Mouse (Mus musculus) heart, postnatal 4 days (tissue): ENCODE data around the gene Pcca. TPM values are rescaled to one million over a fixed set of nuclear protein-coding genes. Genes with fewer than 3 reads are reported as not detected.

Source experiments
- DNase-seq: peaks from one replicate; pipeline ENCODE4 v3.0.0; 2021
- total RNA-seq, 2 experiments: library from RNA; stranded (reverse); gene quantifications; 2 replicates each; pipeline ENCODE4 v1.2.3; 2021

Pcca gene
- total RNA-seq, 2 experiments from 2014 or later: 26.3 to 34.9 TPM

DNA sequence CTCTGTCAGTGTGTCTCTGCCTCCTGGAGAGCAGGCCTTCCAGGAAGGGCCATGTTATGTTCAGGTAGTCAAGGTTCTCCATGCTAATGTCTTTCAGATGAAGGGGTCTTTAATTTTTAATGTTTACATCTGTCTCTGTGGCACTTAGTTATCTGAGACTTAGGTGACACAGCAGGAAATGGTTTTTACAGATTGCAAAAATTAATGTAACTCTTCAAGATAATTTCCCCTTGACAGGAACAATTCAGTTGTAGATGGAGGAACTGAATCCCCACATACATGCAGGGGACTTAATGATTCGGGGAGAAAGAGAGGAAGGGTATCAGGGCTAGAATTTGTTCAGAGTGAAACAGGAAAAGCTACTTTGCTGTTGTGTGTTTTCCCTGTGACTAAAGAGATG is 353.2 kb downstream of the Pcca start:
- no peak for DNase-seq

DNA sequence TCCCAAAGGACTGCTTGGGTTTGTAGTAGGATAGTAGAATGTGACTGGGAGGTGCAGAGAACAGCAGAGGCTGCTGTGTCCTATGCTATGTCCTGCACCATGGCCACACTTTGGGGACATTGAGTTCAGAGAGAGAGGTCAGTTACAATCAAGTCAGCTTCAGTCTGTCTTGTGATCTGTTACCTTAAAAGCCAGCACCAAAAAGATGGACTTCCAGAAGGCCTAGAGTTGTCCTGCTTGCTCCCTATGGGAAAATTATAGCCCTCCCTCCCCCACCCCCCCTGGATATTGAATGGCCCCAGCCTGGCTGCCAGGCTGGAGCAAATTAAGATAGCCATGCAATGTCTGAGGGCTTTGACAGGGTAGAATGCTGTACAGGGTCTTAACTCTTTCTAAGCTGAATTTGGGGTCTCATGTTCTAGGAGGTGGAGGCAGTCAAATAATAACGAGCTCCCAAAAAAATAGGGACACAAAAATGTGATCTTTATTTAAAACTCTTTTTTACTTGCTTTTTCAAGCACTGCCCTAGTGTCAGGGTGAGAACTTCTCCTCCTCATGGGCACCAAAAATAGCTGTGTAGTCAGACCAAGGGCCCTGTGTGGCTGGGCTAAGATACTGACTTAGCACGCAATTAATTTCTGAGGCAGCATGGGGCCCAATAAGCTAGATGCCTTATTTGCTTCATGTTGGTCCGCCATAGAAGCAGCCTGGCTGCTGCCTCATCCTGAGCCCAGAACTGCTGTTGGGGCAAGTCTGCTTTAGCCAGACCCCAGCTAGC is 353.8 kb downstream of the Pcca start:
- DNase-seq: no peak

DNA sequence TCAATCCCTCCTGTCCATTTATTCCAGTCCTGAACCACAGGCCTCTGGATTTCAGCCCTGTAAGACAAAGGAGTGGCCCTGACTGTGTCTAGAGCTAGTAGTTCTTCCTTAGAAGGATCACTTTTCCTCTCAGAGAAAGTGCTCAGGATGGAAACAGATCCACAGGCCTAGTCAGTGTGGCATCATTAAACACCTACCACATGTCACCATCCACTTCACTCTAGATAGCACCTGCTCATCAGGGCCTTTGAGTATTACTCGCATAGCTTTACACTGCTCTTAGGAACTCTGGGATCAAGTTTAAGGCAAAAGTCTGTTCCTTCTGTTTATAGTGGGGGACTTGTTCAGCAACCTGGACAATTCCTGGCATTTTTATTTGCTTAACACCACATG is 354.4 kb downstream of the Pcca start:
- no peak for DNase-seq

DNA sequence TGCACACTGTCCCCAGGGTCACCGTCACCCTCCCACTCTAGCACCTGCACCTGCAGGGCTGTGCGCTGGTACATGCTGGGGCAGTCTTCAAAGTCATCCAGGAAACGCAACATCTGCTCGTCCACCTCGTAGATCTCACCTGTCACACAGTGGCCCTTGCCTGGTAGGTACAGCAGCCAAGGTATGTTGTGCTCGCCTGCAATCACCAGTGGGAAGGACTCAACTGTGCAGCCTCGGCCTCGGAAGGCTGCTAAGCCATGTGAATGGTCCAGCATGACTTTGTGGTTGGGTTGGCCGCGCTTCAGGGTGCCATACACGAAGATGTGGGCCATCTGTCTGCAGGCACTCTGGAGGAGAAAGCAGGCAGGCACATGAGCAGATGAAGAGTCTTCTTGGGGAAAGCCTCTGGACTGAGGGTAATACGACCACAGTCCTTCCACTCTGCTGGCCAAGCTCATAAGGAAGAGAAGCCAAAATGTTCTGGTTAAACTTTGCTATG is 357.4 kb downstream of the Pcca start:
- no peak for DNase-seq

DNA sequence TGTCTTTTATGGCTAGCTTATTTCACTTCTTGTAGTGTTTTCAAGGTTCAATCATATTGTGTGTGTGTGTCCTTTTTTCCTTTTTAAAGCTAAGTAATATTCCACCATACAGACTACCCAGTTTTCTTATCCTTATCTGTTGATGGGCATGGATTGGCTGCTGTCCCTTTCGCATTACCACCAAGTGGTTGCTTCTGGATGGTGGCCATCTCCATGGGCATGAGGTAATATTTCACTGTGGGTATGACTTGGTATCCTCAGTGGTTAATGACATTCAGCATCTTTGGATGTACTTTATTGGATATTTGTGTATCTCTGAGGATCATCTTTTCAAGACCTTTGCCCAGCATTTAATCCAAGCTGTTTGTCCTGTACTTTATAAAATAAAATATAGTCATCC is 362.0 kb downstream of the Pcca start:
- no peak for DNase-seq

DNA sequence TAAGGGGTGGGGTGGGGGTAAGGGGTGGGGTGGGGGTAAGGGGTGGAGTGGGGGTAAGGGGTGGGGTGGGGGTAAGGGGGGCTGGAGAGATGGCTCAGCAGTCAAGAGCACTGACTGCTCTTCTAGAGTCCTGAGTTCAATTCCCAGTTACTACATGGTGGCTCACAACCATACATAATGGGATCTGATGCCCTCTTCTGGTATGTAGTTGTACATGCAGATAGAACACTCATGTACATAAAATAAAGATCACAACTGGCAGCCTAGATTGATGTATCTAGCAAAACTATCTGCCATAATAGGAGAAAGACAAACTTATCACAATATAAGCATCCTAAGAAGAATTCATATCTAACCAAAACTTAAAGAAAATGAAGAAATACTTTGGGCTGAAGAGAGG is 364.4 kb downstream of the Pcca start:
- no peak for DNase-seq

DNA sequence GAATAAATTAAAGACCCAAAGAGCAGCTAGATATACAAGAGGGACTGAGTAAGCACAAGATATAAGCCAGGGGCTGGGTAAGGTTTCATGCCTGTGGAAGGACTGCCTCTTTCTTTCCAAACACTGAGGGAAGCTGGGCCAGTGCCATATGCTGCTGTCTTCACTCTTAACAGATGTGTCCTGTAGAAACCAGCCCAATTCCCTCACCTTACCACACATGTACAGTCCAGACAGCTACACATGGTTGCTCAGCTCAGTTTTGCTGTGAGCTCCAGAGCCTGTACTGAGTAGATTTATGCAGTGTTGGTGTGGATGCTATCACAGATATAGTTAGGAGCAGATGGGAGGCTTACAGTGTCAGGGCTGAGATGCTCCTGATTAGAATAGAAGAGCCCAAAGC is 366.6 kb downstream of the Pcca start:
- DNase-seq: no peak

DNA sequence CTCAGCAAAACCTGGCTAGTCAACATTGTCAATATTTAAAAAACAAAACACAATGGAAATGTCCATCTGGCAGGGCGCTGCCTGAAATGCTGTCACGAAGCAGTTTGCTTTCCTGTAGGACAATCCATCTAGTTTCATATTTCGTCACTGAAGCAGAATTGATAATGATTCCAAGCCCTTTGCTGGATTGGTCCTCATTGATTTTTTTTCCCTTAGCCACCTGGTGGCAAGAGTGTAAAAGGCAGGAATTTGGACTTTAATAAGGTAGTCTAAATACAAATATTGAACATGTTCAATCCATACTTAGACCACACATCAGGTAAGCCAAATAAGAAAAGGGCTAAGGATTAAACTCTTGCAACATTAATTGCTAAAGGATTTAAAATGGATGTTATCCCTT is 367.1 kb downstream of the Pcca start:
- no peak for DNase-seq

DNA sequence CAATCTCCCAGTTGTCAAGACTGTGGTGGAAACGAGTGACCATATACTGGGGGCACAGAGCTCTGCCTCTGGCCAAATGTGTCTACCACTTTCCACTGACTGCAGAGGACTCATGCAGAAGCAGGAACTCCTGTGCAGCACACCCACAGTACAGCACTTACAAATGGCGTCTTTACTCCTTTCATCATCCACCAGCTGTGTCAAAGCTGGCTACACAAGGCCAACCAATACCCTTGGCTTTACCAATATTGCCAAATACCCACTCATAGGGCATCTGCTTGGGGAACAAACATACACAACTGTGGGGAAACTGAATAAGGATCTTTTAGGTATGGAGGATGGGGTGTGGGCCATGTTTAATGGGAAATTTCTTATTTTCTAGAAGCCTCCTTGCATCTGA is 367.6 kb downstream of the Pcca start:
- DNase-seq: no peak

DNA sequence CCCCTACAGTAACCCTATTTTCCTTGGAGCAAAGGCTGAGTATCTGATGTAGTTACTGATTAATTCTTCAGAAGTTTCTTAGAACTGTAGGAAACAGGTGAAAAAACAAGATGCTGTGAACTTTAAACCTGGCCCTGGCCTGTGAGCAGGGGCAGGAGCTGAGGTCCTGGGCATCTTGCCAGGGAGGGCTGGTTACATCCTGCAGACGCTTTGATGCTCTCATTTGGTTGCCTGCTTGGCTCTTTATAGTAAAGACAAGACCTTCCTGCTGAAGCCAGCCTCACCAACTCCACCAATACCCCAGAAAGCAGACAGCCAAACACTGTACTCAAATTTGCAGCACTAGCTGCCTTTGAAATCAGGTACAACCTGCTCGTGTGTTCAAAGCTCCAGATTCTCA is 368.0 kb downstream of the Pcca start:
- peak; percentile 57 for DNase-seq

DNA sequence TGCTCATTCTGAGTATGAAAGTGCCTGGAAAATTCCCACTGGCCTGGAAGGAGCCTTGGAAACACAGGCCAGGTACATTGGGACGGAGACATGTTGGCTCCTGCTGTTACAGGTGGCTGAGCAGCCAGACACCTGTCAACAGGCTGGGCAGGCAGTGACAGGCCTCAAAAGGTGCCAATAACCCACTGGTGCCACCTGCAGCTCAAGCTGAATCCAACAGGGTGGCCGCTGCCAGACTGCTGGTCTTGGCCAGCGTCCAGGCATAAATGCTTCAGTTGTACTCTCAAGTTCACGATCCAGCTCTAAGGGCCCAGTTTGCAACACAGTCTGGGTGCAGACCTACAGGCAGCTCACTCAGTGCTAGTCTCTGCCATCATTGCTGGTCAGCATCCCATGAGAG is 368.8 kb downstream of the Pcca start:
- DNase-seq: peak; percentile 89

DNA sequence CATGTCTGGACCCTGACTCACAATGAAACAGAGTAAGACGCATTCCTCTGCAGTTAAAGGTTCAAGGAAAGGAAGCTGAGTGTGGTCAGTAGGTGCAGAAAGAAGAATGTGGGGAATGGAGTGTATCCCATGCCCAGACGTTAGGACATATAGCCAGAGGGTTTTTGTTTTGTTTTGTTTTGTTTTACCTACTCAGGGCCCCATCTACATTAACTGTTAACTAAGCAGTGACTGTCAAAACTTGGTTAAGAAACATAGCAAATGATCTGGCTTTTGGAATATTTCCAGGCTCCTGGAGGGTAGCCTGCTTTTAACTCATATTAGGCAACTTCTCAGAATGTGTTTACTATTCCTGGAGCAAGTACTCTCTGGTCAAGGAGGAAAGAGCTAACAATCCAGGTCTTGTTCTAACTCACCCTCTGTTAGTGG is 369.8 kb downstream of the Pcca start:
- DNase-seq: no peak

DNA sequence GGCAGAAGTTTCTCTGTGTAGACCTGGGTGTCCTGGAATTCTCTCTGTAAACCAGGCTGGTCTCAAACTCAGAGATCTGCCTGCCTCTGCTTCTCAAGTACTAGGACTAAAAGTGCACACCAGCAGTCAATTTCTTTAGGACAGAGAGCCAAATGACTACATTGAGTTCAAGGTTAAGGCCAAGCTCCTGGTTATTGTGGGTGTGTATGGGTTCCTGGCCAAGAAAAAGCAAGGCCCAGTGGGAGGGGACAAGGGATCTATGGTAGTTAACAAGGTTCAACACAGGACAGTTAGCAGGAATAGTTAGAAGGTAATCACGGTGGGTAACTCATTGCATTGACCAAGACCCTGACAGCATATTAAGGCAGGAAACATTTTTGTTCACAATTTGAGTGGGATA is 370.9 kb downstream of the Pcca start:
- no peak for DNase-seq

DNA sequence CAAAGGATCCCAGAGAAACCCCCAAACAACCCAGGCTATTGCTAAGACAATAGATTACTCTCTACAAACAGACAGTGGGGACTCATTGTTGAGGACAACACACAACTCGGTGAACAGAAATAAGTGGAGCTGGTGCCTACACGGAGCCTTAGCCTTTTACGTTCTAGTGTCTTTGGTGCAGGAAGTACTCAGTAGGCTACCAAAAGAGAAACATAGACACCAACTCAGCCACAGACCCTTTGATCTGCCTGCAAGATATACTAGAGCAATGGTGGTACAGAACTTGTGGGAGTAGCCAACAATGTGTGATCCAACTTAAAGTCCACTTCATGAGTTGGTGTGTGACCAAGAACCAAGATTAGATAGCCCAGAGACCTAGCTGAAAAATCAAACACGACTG is 374.0 kb downstream of the Pcca start:
- DNase-seq: no peak

DNA sequence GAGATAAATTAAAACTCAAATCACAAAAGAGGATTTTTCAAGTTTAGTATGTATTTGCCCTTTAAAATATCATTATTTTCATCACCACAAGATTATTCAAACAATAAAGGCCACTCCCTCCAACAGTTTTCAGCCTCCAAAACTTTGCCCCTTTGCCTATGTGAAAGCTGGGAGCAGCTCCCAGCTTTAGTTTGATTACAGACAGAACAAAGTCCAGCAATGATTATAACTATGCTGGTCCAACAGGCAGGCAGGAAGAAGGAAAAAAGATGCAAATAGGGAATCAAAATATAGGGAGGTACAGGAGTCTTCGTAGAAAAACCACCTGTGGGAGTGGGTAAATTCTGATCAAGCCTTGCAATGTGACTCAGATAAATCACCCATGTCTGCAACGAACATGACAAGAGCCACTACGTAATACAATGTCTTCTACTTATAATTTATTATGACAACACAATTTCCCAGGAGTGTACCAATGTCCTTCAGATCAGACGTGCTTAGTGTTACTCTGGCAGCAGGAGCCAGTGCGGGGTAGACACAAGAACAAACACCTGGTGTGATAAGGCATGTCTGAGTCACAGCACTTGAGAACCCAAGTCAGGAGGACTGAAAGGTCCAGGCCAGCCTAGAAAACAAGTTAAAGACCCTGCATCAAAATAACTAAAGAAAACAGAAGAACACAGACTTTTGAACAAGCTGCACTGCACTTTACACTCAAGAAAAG is 375.4 kb downstream of the Pcca start:
- no peak for DNase-seq

DNA sequence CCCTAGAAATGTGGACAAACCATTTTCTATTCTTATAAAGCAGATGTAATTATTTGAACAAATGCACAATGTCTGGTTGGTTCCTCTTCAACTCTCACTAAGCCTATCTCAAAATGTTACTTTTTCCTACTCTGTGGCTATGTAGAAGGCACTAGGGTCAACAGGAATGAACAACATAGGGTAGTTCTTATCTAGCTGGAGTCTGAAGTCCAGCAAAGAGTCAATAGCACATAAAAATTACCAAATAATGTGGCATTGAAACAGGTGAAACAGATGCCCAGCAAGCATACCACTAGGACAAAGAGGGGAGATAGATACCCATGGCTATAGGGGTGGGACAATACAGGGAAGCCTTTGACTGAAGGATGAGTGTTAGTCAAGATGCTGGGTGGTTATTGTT is 377.1 kb downstream of the Pcca start:
- DNase-seq: no peak

DNA sequence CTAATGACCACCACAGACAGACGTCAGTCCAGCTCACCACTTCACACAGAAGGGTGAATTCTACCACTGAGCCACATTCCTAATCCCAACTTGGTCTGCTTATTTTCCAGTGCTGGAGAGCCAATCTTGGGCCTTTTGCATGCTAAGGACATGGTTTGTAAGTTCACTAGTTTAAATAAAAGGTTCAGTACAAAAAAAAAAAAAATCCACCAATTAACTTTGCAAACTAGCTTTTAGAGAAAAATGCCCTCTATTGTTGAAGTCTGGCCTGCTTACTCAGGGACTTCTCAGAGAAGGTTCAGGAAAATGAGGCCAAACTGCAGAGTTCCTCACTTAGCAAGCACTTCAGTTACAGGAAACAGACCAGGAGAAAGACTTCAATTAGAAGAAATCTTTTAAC is 378.0 kb downstream of the Pcca start:
- DNase-seq: no peak

DNA sequence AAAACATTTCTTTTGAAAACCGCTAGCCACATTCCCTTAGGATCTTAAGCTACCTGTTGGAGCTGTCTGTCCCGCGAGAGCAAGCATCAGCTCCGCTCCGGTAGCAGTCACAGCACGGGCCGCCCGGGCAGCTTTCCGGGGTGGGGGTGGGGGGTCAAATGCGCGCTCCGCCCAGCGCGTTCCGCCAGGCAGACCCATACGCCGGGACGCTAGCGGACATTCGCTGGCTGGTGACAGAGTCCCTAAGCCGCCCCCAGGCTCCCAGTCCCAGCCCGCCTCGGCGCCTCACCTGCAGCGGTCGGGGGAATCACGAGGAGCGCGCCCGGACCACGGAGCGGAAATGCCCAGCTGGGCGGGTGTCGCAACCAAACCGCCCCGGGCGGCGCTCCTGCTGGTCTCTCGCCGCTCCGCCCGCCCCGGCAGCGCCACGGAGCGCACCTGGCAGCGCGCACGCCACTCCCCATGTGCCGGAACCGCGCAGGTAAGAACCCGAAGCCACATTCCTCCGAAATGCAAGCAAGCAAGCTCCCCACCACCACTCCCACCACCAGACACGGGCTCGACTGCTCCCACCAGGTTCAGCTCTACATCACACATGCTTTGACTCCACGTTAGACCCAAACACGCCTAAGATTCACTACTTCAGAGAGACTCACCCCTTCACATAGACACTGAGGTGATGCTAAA is 378.8 kb downstream of the Pcca start:
- peak; percentile 70 for DNase-seq

DNA sequence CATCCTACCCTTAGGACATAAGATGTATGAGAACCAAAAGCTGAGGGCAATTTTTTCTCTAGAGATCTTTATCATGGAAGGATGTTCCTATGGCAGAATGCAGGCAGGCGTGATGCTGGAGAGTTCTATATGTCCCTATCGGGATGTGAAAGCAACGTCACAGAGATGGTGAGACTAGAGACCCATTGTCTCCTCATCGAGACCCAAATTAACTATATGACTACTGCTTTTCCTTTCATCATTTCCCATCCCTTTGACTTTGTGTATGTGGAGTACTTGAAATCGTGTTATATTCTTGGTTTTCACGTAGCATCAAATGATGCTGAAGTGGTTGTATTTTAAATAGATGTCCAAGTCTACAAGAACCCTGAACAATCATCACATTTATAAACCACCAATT is 379.5 kb downstream of the Pcca start, which contains the start of gene Ggact:
Gene Ggact (minus strand): TSS at position 101 of the 400 bp plus-strand sequence.
- no peak for DNase-seq

DNA sequence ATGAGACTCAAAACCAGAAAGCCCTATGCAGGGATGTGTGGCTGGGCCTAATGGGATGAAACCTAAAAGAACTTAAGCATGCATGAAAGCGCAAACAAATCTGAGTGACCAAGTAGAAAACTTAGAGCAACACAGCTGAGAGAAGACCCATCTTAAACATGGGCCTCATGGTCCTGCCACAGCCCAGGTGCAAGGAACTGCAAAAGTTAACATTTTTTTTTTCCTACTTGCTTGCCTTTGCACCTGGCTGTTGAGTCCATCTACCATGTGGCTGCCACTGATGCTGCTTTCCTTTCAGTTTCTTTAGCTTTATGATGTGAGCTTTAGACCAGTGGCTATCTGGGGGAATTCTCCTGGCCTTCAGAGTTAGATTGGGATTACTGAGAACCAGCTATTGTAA is 383.6 kb downstream of the Pcca start:
- DNase-seq: no peak

DNA sequence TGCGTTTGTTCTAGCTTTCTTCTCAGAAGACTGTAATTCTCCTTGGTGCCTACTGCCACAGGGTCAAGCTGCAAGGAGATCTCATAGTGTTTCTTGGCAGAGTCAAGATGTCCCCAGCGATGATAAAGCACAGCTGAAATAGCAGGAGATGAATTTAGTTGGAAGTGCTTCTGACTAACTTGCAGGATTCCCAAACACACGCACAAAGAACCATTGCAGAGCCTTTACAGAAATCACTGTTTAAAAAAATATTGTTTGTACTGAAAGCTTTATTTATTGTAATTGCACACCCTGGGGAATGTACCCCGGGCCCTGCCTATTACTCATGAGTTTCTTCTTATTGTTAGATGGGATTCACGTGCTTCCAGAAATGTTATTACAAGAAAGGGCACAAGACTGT is 385.9 kb downstream of the Pcca start:
- DNase-seq: no peak

DNA sequence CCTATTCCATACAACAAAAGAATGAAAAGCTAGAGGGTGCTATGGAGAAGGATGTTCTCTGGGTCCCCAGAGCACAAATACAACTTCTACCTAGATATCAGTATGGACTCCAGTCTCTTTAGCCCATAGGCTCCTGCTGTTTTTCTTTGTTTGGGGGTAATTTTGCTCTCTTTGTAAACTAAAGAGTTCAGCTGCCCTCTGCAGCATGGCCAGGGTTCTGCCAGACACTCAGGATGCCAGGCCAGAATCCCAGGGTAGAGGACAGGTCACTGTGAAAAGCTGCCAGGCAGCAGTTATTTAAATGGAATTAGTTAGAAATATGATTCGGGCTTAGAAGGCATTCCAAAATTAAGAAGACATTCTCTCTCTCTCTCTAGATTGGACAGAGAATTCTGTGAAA is 402.3 kb downstream of the Pcca start:
- DNase-seq: no peak
